Mouse (Mus musculus): ENCODE data around the gene Ppp1r16b.

DNA sequence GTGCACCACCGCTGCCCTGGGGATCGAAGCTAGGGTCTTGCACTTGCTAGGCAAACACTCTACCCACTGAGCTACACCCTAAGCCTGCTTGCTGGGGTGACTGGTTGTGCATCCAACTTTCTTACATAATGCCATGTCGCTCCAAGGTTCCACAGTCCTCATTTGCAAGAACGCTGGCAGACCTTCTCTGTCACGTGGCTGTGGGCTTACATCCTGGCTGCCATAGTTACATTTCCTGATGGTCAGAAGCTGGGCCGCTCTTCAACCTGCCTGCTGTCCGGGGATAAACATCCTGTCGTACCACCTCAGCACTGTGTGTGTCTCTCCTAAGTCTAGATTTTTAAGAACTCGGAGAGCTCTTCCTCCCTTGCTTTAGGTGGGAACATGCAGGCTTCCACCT is 10.5 kb upstream of the Ppp1r16b start:
- TF ChIP-seq CTCF (conservative IDR thresholded peaks at IDR 0.05; ENCODE audit: insufficient read depth, insufficient read length, low read depth, low read length), result no peak
- no peak for TF ChIP-seq POLR2A (IDR thresholded peaks at IDR 0.05; ENCODE audit: low read depth, low read length)

All from kidney, adult 2 months (tissue).